Mouse (Mus musculus) hematopoietic multipotent progenitor cell, adult 10-12 weeks (in vitro differentiated cells): ENCODE data around the gene Psrc1. TPM values are rescaled to one million over a fixed set of nuclear protein-coding genes. Genes with fewer than 3 reads are reported as not detected.

Experiments used
- polyA plus RNA-seq: library from polyadenylated mRNA; stranded (reverse); fragments of >175 nt; gene quantifications from 2 replicates; pipeline ENCODE4 v1.2.3, GENCODE M21; 2012; ENCODE audit warnings: low replicate concordance

Psrc1 gene
- 2.0 and 4.1 TPM in 2 replicates for polyA plus RNA-seq

DNA sequence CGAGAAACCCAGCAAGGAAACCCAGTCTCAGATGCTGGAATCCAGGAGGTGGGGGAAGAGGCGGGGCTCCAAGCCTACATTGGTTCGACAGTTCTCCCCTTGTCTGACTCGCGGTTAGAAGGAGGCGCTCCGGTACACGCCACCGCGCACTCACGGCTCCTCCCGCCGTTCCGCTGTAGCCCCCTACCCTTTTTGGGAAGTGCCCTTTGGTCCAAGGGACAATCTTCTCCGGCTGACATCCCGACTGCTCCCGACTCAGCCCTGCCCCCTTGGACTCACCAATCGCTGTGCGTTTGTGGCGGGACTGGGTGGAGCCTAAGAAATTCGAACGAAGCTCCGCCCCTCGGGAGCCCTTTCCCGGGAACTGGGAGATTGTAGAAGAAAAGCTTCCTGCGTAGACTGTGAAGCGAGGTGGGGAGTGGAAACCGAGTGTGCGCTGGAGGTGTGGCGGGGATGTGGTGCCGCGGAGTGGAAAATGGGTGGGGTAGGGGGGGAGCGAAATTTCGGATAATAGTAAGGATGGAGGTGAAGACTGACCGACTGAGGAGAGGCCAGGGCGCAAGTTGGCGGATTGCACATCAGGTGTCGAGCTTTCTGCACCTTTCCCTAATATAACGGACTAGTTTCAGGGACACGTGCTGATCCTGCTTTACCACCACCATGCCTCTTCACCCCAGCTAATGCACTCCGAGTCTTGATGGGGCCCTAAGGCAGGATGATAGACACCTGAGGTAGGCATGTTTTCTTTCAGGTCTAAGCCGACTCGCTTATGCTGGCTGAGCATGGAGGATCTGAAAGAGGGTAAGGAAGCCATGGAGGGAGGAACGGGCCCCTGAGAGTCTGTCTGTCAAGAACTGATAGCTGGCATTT is at the start of gene Psrc1:
Gene Psrc1, plus strand, starts transcription at position 355 of the 870 bp plus-strand sequence.

DNA sequence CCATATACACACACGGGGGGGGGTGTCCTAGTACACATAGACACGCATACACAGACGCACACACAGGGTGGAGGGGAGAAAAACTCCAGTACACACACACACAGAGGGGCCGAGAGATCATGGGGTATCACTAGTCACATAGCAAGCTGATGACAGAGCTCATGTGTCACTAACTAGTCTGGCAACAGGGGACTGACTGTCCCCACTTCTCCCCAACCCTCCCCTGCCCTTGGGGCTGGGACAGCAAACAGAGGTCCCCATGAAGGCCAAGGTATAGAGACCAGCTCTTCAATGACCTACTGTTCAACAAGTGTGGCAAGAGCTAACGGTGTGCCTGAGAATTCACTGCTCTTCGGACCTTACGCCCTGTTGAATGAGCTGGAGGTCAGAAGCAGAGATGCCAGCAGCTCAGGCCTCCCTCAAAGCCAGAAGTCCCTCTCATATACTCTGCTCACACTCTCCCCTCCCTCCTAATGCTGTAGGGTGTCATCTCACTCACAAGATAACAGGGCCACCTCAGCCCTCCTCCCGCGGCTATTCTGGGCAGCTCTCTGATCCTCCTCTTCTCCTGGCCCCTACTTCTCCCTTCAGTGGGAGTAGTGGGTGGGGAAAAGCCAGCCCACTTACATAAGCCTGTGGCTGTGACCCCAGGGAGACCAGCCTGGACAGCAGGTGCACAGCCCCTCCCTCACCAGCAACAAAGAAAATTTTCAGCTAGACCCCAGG is 19.2 kb upstream of the Psrc1 start, which contains the start of gene Mybphl:
Gene Mybphl, plus strand, starts transcription at position 642 of the 726 bp plus-strand sequence.

DNA sequence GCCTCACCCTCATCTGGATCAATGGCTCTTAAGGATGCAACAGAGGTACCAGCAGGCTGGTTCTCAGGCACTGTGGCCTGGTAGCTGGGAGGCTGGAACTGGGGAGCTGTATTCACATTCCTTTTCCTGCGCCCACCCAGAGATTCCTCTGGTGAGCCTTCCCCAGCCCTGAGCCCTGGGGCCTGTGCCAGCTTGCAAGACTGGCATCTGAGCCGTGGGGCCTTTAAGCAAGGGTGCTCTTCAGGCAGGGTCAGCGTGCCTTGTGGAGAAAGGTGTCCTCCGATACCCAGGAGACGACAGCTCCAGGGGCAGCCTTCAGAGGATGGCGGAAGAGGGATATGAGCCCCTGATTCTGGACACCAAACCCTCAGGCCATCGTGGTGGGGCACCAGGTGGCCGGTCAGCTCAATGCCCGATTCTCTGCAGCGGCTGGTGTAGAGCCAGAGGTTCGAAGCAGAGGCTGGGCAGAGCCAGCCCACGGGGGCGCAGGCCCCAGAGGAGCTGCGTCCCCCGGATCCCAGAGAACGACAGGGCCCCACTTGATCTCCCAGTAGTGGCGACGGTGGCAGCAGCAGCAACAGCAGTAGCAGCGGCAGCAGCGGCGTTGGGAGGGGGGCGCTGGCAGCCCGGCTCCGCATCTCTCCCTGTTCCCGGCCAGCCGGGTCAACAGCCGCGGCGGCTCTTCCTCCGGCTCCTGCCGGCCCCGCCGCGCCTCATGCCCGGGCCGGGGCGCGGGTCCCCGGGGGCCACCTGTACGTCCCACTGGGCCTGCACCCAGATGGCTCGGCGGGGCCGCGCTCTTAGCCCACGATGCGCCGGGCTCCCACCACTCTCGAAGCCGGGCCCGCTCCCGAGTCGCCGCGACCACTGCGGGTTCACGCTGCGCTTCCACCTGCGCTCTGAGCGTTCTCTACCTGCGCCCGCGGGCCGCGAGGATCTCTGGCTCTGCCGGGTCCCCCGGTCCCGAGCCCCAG is 31.5 kb downstream of the Psrc1 start, which contains the start of gene Celsr2:
Gene Celsr2, minus strand, starts transcription at position 696 of the 974 bp plus-strand sequence.

Other genes starting within 250 kb of the Psrc1 start
- gene Gnai3, start 237.7 kb upstream of the Psrc1 start, polyA plus RNA-seq = 11.0 and 14.2 TPM in 2 replicates
- 0.03 and 0.07 TPM in 2 replicates for gene Gpr61, start 229.0 kb upstream of the Psrc1 start, polyA plus RNA-seq
- gene Amigo1, start 197.5 kb upstream of the Psrc1 start, polyA plus RNA-seq = 3.0 and 3.7 TPM in 2 replicates
- 13.5 and 17.0 TPM in 2 replicates for gene Cyb561d1, start 182.6 kb upstream of the Psrc1 start, polyA plus RNA-seq
- 20.8 and 24.5 TPM in 2 replicates for gene Atxn7l2, start 172.9 kb upstream of the Psrc1 start, polyA plus RNA-seq
- gene Sypl2, start 157.2 kb upstream of the Psrc1 start, polyA plus RNA-seq = not detected in 2 replicates
- gene Psma5, start 126.9 kb upstream of the Psrc1 start, polyA plus RNA-seq = 1.6 and 4.8 TPM in 2 replicates
- gene Sort1, start 99.8 kb upstream of the Psrc1 start, polyA plus RNA-seq = 8.5 and 14.4 TPM in 2 replicates
- gene Mybphl, start 18.9 kb upstream of the Psrc1 start, polyA plus RNA-seq = not detected in 2 replicates
- gene Celsr2, start 31.7 kb downstream of the Psrc1 start, polyA plus RNA-seq = 3.1 and 5.0 TPM in 2 replicates
- gene Sars, start 61.4 kb downstream of the Psrc1 start, polyA plus RNA-seq = 16.9 and 83.4 TPM in 2 replicates
- gene 1700013F07Rik, start 150.3 kb downstream of the Psrc1 start, polyA plus RNA-seq = not detected in 2 replicates
- gene 5330417C22Rik, start 152.7 kb downstream of the Psrc1 start, polyA plus RNA-seq = 0.23 and 0.47 TPM in 2 replicates
- 2.9 and 4.1 TPM in 2 replicates for gene Tmem167b, start 178.6 kb downstream of the Psrc1 start, polyA plus RNA-seq
- gene Taf13, start 187.9 kb downstream of the Psrc1 start, polyA plus RNA-seq = 0.25 and 1.1 TPM in 2 replicates
- gene Wdr47, start 207.4 kb downstream of the Psrc1 start, polyA plus RNA-seq = 4.8 and 16.8 TPM in 2 replicates